Mouse (Mus musculus) myocyte (in vitro differentiated cells): ENCODE results near the gene P4ha2.

Source experiments
- CEBPB ChIP-seq: IDR thresholded peaks from 2 replicates; pipeline ENCODE4 v1.6.1; 2011; ENCODE audit warnings: mild to moderate bottlenecking, moderate library complexity; ENCODE audit not compliant: poor library complexity, insufficient read depth, severe bottlenecking
- E2F4 ChIP-seq: IDR thresholded peaks from one replicate; pipeline ENCODE4 v1.6.1; 2011; ENCODE audit warnings: mild to moderate bottlenecking, control low read depth, moderate library complexity; ENCODE audit not compliant: insufficient read depth
- MYOD1 ChIP-seq, 3 experiments: IDR thresholded peaks; one replicate each; pipeline ENCODE4 v1.6.1; 2011; ENCODE audit warnings: control low read depth in 2 of 3, low read depth in 2 of 3, mild to moderate bottlenecking in 2 of 3, moderate library complexity in 1 of 3; ENCODE audit not compliant: insufficient read length in 2 of 3, control insufficient read depth in 1 of 3
- MYOG ChIP-seq, 3 experiments: IDR thresholded peaks; one replicate each; pipeline ENCODE4 v1.6.1; 2011; ENCODE audit warnings: control low read depth in 2 of 3, low read depth in 2 of 3, mild to moderate bottlenecking in 2 of 3; ENCODE audit not compliant: insufficient read length in 2 of 3, control insufficient read depth in 1 of 3, insufficient read depth in 1 of 3
- POLR2A ChIP-seq: IDR thresholded peaks from one replicate; pipeline ENCODE4 v1.6.1; 2011; ENCODE audit warnings: low read depth, mild to moderate bottlenecking, control low read depth, moderate library complexity; ENCODE audit not compliant: insufficient read length
- POLR2AphosphoS2 ChIP-seq: IDR thresholded peaks from one replicate; pipeline ENCODE4 v1.6.1; 2011; ENCODE audit warnings: low read depth, control low read depth; ENCODE audit not compliant: insufficient read length
- TCF12 ChIP-seq: IDR thresholded peaks from one replicate; pipeline ENCODE4 v1.6.1; 2011; ENCODE audit warnings: mild to moderate bottlenecking, control low read depth; ENCODE audit not compliant: poor library complexity, insufficient read depth, severe bottlenecking
- TCF3 ChIP-seq: IDR thresholded peaks from one replicate; pipeline ENCODE4 v1.6.1; 2011; ENCODE audit warnings: low read depth, control low read depth; ENCODE audit not compliant: insufficient read length
- USF1 ChIP-seq: IDR thresholded peaks from one replicate; pipeline ENCODE4 v1.6.1; 2011; ENCODE audit warnings: low read depth, mild to moderate bottlenecking, control low read depth, moderate library complexity

DNA sequence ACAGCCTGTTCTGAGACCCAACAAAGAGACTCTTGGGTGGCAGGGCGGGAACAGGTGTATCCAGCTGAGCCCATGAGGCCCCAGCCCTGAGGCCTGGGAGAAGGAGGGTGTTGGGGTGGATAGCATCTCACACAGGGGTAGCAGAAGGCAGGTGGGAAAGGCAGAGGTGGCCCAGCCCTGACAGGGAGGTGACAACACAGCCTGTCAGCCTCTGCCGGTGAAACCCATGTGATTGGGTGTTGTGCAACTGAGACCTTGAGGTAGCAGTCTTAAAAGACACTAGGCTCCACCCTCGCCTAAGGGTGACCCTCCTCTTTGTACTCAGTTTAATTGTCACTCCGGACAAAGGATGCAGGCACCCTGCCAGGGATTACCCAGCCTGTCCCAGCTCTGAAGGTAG is 26.6 kb upstream of the P4ha2 start:
- TF ChIP-seq MYOD1 (IDR thresholded peaks at IDR 0.05; ENCODE audit: control insufficient read depth in 1 of 3, insufficient read length in 2 of 3, low read depth in 2 of 3) = no peak
- TF ChIP-seq POLR2A = no peak
- no peak for TF ChIP-seq USF1
- no peak for TF ChIP-seq TCF3
- TF ChIP-seq E2F4 = no peak
- no peak for TF ChIP-seq TCF12
- no peak for TF ChIP-seq CEBPB
- TF ChIP-seq POLR2AphosphoS2 = no peak
- TF ChIP-seq MYOG (IDR thresholded peaks at IDR 0.05; ENCODE audit: control insufficient read depth in 1 of 3, insufficient read depth in 1 of 3, insufficient read length in 2 of 3, low read depth in 2 of 3) = no peak
